Mouse (Mus musculus) thymus, adult 18-20 months (tissue): ENCODE data around the gene Ppp1r13b.
"Not testable (repeated sequence)": the region's sequence is repeated elsewhere in the genome, so short reads cannot be mapped to it uniquely, and the experiment has no call there.

Experiments
- DNase-seq, 2 experiments: peaks; one replicate each; pipeline ENCODE4 v3.0.0; 2022; ENCODE audit warnings: mixed read lengths in 2 of 2

Gene Ppp1r13b

DNA sequence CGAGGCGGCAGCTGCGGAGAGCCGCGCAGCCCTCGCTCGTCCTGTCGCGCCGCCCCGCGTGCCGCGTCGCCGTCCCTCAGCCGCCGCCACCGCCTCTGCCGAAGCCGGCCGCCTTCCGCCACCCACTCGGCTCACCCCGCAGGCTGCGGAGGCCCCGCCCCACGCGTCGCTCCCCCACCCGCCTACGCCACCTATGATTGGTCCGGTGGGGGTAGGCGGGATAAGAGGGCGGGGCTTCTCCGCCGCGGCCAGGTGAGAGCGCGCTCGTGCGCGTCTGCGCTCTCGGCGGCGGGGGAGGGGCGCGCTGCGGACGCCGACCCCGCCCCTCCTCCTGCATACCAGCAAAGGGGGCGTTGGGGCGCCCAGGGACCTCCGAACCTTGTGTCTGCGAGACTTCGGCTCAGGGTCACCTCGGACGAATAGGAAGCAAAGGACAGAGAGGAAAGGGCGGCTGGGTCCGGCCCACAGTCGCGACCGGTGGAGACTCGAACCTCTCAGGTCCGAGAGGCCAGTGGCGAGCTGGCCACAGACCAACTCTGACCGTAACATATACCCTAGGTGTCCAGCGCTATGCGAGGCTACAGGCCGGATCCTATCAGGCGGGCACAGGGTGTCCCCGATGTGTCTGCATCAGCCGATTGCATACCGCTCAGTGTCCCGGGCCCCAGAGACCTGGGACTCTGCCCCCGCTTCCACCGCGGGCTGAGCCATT lies at the start of gene Ppp1r13b:
Gene Ppp1r13b (minus strand): TSS at position 141 of the 712 bp plus-strand sequence.
- peak; percentile 86 to 88 for DNase-seq

DNA sequence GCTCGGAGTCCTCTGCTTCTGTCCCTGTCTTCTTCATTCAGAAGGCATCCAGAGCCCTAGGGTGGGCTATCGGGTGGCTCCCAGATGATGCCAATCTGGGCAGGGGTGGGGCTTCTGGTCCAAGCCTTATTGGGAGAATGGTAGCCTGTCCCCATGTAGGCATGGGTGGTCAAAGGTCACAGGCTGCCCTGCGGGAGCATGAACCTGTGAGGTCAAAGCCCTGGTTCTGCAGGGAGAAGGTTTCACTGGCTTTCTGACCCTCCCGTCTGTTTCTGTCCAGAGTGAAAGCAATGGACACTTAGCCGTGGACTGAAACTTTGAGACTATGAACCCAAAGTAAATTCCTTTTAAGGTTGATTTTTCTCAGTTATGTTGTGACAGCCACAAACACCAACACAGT lies 48.3 kb upstream of the Ppp1r13b start:
- no peak for DNase-seq

DNA sequence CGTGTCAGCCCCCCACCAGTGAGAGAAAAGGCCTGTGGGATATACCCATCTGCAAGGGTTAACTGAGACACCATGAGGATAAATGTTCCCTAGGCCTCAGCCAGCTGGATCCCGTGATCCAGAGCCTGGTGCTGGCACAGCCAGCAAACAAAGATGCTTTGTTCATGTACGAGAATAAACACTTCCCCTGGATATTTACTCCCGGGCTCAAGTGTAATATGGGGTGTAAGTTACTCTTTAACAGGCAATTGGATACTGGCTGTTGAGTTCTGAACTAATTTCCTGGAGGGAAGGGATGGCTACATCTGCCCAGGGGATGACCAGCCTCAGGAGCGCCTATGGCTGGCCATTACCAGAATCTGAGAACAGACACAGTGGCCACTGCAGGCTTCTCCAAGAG lies 43.8 kb upstream of the Ppp1r13b start:
- no peak for DNase-seq

DNA sequence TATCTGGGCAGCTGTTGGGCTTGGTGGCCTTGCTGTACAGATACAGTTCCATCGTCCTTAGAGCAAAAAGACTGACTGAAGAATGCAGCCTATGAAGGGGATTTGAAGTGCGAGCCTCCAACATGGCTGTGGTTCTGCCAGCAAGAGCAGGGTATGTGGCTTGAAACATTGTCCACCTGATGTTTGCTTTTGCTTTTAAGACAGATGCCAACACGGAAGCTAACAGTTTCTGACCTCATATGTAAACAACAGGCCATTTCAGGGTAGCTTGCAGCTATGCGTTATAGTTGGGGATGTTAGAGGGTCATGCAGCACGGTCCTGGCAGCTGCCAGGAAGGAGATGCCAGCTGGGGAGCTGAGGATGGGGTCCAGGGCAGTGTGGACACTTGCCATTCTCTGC lies 42.6 kb upstream of the Ppp1r13b start:
- no peak for DNase-seq

DNA sequence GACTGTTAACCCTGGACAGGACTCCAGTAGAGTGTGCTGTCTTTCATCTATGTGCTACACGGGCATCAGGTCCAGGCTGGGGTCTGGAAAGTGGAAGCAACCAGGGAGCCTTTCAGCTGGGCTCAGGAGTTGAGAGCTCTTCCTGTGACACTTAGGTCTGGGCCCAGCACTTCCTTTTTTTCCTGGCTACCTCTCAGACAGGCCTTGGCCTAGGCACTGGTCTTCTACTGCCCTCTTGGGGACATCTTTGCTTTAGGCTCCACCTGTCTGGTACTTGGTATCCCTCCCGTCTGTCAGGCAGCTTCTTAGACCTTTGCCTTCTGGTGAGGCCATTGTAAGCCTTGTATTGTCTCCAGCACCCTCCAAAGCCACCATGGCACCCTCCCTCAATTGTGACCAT lies 38.8 kb upstream of the Ppp1r13b start:
- DNase-seq, result peak; percentile 30 to 42

DNA sequence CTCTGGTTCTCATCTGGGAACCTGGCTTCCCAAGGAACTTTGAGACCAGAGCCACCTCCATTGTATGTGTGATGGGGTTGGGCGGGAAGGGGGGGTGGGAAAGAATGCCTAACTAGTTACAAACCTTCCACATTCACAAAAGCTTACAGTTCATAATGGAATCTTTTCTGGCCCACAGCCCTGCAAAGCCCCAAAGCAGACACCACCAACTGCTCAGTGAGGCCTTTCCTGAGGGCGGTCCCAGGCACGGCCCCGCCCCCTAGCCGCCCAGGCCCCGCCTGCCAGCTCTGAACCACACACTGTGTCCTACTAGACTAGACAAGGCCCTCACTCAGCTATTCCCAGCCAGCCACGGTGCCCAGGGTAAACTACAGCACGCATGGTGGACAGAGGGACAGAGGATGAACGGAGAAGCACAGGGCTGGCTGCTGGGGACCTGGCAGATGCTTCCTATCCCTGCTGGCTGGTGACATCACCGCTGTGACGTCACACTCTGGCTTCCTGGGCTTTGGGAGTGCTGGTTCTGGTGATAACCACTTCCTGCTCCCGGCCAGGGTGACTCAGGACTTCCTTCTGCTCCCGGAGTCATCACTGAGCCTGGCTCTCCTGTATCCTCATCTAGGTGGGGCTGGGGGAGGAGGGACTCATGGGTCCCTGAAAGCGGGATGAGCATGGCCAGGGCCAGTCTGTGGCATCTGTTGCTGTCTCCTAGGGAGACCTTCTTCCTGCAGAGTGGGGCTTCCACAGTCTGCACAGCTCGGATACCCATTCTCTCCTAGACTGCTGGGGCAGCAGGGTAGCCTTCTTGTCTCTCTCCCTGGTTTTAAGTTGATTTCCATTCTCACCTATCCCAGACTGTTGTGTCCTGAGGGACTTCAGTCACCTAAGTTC lies 38.1 kb upstream of the Ppp1r13b start:
- not testable (repeated sequence) for DNase-seq

DNA sequence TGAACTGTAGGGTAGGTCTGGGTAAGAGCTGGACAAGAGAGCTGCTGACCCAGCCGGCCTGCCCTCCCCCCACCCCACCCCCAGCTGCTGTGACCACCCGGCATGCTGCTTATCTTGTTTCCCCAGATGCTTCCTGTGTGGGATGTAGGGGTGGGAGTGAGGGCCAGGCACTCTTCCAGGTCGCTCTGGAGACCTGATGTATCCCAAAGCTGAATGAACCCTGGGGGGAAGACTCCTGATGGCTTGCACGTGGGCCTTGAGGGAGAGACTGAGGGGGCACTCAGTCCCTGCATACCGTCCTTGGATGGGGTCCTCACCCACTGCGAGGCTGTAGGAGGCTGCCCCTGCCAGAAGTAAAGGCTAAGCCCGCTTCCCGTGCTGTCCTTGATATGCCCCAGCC lies 37.2 kb upstream of the Ppp1r13b start:
- DNase-seq, result no peak

DNA sequence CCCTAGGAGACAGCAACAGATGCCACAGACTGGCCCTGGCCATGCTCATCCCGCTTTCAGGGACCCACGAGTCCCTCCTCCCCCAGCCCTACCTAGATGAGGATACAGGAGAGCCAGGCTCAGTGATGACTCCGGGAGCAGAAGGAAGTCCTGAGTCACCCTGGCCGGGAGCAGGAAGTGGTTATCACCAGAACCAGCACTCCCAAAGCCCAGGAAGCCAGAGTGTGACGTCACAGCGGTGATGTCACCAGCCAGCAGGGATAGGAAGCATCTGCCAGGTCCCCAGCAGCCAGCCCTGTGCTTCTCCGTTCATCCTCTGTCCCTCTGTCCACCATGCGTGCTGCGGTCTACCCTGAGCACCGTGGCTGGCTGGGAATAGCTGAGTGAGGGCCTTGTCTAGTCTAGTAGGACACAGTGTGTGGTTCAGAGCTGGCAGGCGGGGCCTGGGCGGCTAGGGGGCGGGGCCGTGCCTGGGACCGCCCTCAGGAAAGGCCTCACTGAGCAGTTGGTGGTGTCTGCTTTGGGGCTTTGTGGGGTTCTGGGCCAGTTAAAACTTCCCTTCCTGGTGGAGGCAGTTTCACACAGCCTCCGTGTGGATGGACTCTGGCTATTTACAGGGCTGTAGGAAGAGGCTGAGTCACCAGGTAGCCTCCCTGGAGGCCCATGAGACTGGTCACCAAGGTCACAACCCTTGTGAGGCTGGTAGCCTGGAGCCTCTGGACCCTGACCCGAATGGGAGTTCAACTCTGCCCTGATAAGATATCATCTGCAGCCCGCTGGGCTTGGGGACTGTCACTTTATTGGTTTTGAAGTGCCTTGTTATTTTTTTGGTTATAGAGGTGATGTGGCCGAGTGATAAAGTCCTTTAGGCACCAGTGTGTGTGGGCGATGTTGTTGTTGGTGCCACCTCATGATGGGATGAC lies 36.4 kb upstream of the Ppp1r13b start:
- not testable (repeated sequence) for DNase-seq

DNA sequence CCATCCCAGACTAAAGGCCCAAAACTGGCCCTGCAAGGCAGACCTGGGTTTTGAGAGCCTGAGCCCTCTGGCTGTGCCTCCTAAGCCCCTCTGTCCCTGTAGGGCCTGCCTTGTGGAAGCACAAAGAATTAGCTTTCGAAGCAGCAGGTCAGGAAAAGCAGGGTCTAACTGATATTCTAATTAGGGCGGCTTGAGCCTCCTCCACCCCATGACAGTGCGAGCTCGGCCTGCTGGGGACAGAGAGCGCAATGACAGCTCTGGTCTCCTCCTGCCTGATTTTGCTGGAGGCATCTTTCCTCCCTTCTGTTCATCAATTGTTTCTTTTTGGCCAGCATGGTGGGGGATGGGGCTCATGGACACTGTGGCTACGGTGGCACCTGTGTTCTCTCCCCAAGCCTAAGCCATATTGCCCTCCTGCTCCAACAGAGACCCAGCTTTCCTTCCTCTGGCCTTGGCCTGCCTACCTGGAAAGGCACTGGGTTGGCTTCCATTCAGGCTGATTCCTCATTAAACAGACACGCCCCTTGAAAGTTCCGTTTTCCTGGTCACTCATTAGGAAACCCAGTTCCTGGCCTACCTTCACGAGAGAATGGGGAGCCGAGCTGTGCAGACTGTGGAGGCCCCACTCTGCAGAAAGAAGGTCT lies 35.6 kb upstream of the Ppp1r13b start:
- DNase-seq, result no peak

DNA sequence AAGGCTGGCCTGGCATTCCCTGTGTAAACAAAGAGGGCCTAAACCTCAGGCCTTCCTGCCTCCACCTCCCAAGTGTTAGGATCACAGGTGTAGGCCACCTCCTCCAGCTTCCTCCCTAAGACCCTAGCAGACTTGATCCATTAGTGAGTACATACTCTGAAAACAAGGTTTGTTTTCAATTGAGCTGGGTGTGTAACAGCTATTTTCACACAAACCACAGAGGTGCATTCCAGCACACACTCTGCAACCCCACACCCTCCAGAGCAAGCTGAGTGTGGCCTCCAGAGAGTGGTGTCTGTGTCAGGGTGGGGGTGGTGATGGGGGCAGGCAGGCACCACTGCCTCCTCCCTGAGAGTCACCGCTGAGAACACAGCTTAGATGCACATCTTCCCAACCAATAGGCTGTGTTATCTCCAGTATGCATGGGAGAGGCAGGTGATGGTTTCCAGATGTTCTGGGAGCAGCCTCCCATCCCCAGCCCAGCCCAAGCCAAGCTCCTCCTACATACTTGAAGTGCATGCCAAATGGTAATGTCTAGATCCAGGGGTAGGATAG lies 30.8 kb upstream of the Ppp1r13b start:
- no peak for DNase-seq

DNA sequence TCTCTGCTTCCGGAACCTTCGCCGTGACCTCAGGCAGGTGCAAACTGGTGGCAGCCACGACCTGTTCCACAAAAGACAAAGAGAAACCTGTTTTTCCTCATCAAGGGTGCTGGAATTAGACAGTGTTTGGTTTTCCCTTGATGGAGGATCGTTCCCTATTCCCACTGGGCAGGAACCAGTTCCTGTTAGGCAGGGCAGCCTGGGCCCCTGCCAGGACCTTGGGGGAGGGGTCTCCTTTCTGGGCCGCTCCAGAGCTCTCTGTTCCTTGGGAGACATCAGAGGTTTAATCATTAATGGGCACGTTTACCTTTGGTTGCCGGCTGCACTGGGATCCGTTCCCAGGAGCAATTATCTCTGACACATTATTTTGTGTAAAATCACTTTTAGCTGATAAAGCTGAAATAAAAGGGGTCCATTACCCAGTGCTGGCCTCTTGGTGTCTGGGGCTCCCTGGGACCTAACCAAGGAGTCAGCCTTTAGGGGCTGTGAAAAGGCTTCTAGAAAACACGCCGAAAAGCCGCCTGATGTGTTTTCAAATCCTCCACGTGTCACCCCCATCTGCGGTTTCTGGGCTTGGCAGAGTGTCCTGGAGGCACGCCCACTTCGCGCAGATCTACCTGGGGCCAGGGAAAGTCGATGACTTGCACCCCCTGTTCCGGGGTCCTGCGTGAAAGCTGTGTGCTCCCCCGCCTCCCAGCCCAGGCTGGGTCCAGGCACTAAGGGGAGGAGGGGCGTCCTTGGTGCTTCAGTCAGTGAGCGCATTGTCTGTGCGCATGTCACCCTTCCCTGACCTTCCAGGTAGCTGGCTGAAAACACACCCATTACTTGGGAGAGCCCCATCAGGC lies 29.0 kb upstream of the Ppp1r13b start:
- no peak for DNase-seq

DNA sequence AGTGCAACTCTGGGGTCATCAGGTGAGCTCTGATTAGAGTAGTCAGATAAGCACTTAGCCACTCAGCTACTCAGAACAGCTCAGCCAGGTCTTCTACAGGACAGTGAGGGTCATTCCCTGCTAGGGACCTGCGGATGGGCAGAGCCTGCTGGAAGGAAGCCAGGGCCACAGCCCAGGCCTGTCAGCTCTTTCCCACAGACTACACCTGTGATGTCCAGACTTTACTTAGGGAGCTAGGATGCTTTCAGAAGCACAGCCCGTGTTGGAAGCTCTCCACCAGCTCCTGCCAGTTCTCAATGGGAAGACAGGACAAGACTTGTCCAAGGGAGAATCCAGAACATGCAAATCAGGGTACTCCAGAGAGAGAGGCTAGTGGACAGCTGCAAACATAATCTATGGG lies 26.1 kb upstream of the Ppp1r13b start:
- DNase-seq, result no peak

DNA sequence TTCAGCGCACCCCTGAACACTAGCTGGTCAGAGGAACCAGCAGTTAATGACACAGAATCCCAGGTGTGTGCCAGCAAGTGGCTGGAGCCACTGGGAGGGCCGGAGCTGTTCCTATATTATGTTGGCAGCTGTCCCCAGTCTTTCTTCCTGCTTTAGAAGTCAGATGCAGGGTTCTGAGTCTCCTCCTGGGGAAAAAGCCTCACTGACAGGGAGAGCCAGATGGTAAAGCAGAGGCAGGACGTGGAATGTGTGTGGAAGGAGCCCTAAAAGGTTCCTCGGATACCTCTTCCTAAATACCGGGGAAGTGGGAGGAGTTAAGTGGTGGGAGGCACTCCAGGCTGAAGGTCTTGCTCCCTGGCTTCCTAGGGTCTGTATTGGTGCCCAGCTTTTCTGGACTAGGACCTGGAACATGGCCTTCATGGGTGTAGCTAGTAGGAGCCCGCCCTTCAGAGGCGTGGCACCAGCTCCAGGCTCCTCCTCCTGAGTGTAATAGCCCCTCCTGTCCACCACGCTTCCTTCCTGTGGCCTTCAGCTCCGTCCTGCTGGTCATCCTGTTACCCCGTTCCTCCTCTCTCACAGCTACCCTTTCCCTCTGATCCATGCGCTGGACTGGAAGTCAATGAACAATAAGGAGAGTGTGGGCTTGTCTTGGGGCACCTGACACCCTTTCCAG lies 25.3 kb upstream of the Ppp1r13b start:
- DNase-seq, result no peak

DNA sequence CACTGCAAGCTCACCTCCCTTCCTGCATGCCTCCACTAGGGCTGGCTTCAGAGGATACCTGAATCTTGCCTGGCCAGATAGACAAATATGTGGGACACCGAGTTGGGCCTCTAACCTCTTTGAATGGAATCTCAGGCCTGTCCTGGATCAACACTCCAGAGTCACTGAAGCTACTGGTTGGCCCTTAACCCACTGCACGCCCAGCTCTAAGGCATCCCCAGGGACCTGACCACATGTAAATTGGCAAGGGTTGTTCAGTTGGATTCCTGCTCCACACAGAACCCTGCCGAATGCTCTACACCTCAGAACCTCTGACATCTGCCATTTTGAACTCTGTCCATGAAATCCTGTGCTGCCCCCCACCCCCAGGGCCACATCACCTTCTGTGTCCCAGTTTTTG lies 24.6 kb upstream of the Ppp1r13b start:
- no peak for DNase-seq

DNA sequence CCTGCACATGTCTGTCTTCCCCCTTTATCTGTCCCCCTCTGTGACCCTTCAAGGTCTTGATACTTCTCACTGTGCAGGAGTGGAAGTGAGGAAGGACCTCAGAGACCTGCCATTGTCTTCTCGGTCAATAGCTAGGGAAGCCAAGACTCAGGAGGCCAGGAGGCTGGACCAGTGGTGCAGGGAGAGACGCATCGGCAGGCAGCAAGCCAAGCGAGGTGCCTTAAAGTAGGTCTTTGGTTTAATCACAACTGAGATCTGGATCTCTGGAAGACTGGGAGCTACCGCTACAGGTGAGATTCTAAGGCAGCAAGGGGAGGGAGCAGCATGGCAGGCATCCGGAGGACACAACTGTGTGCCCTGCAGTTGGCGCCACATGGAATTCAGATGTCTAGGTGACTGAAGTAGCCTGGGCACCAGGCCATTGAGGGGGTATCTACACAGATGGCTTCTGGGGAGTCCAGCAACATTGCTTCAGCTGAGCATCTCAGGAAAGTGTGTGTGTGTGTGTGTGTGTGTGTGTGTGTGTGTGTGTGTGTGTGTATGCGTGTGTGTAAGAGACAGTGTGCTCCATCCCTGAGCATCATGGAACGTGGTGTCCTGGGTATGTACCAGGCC lies 23.6 kb upstream of the Ppp1r13b start:
- DNase-seq, result no peak

DNA sequence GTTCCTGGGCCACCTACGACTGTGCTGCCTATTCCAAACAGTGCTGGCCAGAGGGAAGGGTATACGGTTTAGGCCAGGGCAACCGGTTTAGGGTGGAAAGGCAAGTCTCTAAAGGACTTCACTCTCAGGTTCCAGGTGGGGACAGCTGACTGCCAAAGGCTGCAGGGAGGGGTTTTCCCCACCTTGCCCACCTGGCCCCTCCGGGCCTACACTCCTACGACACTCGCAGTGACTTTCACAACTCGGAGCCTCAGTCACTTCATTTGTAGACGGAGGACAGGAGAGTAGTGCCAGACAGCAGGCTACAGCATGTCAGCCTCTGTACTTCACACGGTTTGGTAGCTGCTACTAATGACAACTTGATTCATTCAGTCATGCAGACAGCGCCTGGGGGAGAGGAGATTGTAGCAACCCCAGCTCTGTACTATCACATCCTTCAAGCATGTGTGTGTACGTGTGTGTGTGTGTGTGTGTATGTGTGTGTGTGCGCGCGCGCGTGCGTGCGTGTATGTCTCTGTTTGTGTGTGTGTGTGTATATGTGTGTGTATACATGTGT lies 20.6 kb upstream of the Ppp1r13b start:
- DNase-seq, result no peak

DNA sequence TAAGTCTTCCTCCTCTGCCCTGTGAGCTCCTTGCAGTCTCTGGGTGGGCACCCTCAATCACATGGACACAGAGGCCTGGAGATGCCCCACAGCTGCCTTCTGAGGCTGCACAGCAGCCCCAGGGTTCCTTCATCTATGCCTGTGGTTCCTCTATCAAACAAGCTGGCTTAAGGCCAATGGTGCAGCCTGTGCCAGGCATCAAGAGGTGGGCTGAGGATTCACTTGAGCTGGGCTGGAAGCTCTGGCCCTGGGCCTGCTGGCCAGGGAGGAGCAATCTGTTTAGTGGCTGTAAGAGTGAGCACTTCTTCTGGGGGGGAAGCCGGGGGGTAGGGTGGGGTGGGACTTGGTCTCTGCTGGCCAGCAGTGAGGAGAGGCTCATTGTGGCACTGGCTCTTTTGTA lies 19.4 kb upstream of the Ppp1r13b start:
- DNase-seq, result no peak

DNA sequence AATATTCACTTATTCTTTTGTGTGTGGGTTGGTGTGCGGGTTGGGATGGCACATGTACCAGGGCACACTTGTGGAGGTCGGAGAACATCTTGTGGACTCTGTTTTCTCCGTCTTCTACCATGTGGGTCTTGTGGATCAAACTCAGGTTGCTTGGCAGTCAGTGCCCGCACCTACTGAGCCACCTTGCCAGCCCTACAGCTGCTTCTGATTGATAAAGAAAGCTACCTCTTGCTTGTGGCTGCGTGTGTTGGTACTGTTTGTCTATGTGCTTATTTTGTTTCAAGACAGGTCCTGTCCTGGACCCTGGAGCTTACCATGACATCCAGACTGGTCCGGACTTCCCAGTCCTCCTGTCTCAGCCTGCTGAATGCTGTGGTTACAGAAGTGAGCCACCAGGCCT lies 15.2 kb upstream of the Ppp1r13b start:
- no peak for DNase-seq

DNA sequence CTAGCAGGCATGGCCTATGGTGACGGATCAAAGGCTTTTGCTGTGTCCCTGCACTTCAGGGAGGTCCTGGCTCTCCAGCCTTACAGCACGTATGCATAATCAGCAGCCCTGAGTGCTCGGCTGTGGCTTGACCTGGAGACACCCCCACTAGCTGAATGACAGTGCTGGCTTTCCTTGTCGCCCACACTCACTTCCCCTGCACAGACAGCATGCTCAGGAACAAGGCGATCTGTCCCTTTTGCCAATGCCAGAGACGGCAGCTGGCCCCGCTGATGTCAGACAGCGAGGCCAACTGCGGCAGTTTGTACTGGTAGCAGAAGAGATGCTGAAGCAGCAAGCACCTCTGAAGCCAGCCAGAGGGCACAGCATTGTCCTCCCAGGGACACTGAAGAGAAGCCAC lies 12.1 kb upstream of the Ppp1r13b start:
- DNase-seq, result no peak
